Mouse (Mus musculus): ENCODE results near the gene Cd164.
A peak's percentile ranks its signal among the peaks of the same experiment; 100 is the strongest.

The Cd164 gene

DNA sequence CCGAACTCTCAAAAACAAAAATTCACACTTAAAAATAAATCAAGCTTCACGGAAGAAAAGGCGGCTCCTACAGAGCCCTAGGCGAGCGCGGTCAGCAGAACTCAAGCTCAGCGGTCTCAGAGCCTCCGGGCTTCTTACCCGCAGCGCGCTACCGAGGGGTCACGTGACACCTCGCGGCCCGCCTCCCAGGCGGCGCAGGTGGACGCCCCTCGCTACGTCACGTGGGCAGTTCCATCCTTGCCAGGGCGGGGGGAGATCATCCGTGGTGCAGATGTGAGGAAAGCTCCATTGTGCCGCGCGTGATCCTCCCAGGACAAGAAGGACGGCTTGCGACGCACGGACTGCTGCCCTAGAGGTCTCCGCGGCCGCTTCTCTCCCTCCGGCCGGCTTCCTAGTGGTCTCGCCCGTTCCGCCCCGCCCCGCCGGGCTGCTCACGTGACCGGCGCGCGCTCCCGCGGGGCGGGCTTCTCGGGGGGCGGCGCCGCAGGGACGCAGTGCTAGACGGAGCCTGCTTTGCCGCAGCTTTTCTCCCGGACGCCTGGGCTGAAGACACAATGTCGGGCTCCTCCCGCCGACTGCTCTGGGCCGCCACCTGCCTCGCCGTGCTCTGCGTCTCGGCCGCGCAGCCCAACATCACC, at the start of gene Cd164:
Gene Cd164, plus strand, starts transcription at position 434 of the 638 bp plus-strand sequence.
- DNase-seq: peak; percentile 94

DNA sequence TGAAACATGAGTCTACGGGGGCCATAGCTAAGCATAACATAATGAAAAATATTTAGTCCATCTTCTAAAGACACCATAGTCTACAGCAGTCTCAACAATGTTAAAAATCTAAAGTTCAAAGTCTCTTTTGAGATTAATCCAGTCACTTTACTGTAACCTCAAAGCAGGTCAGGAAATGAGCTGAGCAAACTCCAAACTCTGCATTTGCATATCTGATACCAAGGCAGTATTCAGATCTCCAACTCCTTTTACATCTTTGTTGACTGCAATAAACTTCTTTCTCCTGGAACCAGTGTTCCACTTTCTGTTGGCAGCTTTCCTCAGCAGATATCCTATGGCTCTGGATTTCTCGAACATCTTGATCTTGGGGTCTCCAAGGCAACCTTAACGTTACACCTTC, 48.5 kb upstream of the Cd164 start:
- no peak for DNase-seq

DNA sequence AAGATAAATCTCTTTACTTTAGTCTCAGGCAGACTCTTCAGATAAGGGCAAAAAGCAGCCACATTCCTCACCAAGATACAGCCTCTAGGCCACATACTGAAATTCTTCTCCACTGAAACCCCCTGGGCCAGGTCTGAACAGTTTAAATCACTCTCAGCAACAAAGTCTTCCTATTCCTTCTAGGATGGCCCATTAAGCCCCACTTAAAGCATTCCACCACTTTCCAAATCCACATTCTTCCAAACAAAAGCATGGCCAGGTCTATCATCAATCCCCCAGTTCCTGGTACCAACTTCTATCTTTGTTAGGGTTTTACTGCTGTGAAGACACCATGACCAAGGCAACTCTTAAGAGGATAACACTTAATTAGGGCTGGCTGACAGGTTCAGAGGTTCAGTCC, 46.7 kb upstream of the Cd164 start:
- no peak for DNase-seq

DNA sequence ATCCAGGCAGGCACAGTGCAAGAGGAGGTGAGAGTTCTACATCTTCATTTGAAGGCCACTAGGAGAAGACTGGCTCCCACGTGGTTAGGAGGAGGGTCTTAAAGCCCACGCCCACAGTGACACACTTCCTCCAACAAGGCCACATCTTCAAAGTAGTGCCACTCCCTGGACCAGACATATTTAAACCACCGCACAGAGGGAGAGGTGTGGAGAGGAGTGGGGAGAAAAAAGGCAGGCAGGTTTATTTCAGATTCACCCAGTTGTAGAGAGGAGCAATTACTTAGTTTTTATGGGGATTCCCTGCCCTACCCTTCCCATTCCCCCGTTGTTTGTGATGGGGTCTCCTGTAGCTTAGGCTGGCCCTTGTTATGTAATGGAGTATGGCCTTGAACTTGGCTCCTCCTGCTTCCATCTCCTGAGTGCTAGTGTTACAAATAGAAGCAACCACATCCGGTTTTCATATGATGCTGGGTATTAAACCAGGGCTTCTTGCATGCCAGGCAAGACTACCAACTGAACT, 46.2 kb upstream of the Cd164 start:
- DNase-seq: no peak

DNA sequence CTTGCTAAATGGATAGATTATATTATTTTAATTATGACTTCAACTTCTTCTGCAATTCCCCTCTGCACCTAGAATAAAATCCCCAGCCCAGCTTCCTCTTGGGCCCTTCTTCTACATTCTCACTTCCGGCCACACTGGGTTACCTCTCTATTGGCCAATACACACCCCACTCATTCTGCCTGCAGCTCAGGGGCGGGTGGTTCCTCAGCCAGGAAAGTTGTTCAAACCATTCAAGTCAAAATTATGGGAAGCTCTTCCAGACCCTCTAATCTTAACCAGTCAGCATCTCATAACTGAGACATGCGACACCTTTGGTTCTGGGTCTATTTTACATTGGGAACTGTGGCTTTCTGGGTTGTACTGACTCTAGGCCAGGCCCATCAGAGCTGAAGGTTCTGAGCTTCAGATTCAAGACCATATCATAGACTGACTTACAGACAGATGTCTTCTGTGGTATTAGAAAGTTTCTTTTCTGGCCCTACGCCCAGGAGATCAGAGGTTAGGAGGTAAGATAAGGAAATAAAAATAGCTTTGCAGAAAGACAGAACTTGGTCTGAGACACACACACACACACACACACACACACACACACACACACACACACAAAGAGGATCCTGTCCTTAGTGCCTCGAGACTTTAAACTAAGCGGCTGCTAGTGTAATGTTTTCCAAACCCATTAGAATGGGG, 45.3 kb upstream of the Cd164 start:
- no peak for DNase-seq

DNA sequence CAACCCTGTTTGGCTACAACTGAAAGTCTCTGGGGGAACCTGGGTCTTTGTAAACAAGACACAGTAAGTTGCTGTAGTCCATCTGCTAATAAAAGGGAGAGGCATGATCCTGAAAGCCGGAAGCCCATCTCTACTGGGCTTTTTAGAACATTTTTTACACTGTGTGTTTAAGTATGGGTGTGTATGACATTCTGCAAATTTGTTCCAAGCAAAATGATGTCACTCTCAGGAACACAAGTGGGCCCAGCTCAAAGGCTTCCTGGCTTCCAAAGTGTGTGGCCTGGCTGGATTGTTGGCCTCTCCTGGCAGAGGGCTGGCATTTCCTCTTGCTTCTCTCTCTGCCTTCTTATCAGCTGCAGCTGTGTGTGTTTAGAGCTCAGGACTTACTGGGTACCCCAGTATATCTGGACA, 44.2 kb upstream of the Cd164 start:
- no peak for DNase-seq

DNA sequence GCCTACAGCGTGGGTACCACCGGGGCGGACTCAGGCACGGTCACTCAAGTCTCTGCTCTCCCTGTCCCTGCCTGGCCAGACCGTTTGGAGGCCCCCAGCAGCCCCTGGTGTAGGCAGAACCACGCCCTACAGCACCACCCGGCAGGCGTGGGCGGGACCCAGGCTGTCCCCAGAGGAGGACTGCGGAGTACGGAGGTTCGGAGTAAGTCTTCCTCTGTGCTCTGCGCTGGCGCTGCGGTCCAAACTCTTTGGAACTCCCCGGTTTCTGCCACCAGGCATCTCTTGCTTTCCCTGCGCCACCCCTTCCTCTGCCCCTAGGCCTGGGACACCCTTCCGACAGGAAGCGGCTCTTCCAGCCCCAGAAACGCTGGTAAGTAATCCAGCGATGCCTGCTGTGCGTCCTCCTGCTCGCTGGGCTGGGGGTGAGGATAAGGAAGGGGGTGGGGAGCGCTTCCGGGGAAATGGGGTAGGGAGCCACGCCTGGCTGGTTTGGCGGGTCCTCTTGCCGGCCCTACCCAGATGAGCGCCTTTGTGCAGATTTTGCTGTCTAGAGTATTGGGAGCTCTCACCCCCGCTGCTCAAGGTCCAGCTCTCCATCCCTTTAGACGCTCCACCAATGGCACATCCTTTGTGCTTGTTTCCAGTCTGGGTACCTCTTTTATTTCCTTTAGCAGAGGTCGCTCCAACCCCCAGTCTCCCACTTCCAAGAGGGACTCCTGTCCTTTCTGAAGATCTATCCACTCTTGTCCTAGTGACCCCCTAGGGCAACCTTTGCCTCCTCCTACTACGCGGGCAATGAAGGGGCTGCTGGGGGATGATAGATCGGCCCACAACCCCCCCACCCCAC, 42.8 kb upstream of the Cd164 start, which contains the start of gene Mical1:
Gene Mical1, plus strand, starts transcription at position 144 of the 847 bp plus-strand sequence.
- DNase-seq: no peak

DNA sequence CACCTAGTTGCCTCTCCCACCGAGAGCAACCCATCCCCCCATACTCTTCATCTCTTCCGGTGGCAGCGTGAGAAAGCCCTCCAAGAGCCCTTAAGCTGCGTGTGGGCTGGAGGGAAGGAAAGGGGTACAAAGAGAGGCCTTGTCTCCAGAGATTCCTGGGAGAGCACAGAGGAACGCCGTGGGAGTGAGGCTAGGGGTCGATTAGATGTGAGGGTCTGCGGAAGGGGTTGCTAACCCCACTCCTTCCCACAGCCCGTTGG, 42.3 kb upstream of the Cd164 start:
- no peak for DNase-seq

DNA sequence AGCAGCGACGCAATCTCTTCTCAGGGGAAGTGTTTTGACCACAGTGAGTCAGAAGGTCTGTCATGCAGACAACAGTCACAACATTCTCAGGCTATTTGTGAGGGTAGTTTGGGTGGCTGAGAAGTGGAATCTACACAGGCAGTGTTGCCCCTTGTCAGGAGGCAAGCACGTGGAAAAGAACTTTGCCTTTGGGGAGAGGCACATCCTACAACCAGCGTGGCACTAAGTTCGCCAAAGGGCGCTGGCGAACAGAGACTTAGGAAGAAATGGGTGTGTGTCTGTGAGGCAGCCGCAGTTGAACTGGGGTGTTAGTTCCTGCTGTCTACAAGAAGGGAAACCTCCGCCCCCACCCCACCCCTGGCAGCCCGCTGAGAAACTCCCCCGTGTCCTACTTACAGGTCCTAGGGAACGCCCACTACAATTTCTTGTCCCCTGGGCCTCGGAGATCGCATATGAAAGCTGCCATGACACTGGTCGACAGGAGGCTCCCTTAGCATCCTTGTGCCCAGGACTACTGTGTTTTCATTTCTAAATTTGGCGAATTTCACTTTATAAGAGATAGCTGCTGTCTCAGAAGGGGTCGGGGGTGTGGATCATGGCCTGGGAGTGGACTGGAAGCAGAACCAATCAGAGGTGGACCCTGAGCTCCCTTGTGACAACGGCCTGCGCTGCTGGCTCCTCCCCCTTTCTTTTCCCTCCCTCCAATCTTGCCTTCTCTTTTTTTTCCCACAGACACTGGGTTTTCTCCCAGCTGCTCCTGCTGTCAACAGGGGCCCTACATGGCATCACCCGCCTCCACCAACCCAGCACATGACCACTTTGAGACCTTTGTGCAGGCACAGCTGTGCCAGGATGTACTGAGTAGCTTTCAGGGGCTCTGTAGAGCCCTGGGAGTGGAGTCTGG, 41.7 kb upstream of the Cd164 start:
- DNase-seq: peak; percentile 36

DNA sequence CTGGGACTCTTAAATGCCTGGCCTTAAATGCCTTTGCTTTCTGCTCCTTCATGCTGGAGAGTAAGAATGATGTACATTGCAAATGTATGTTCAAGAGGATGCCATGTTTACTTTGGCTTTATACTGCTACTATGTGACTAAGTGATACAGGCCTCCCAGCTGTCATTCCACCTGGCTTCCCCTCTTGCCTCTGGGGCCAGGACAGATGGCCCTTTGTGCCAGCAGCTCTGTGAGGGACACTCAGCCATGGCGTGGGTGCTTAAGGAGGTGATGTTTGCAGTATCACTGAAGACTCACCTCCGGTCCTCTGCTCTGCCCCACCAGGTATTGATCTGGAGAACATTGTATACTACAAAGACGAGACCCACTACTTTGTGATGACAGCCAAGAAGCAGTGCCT, 39.3 kb upstream of the Cd164 start:
- DNase-seq: no peak

DNA sequence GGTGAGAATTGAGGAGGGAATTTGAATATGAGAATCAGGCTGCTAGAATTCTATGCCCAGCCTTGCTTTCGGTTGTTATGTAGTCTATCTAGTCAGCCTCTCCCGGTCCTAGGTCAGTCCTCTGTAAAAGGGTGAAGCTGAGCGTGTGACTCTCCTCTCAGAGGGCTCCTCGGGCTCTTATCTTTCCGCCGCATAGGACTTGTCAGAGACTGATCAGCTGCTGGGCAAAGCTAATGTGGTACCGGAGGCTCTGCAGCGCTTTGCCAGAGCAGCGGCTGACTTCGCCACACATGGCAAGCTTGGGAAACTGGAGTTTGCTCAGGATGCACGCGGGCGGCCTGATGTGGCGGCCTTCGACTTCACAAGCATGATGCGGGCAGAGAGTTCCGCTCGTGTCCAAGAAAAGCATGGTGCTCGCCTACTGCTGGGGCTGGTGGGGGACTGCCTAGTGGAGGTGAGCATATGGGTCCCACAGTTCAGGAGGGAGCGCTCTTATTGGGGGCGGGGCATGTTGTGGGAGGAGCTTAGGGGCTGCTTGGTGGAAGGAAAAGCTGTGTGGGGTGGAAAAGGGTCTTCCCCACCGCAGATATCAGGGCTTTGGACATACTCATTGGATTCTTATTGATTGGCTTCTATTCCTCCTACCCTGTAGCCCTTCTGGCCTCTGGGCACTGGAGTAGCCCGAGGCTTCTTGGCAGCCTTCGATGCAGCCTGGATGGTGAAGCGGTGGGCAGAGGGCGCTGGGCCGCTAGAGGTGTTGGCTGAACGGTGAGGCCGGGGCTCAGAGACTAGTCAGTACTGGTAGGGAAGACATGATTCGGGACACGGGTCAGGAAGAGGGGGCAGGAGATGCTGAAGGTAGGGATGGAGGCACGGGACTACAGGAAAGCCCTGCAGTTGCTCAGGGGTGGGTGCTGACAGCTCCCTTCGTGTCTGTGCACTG, 38.0 kb upstream of the Cd164 start:
- DNase-seq: no peak

DNA sequence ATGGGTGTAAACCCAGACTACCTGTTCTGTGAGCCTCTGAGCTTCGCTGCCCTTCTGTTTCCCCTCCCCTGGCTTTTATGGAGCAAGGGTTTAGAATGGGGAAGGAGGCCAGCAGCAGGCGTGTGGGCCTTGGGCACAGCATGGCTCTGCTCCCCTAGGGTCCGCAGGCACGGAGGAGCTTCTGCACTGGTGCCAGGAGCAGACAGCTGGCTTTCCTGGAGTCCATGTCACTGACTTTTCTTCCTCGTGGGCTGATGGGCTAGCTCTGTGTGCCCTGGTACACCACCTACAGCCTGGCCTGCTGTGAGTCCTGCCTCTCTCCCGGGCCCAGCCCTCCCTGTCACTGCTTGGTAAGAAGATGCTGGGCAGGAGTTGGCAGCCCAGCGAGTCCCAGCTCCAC, 36.8 kb upstream of the Cd164 start:
- DNase-seq: peak; percentile 47

DNA sequence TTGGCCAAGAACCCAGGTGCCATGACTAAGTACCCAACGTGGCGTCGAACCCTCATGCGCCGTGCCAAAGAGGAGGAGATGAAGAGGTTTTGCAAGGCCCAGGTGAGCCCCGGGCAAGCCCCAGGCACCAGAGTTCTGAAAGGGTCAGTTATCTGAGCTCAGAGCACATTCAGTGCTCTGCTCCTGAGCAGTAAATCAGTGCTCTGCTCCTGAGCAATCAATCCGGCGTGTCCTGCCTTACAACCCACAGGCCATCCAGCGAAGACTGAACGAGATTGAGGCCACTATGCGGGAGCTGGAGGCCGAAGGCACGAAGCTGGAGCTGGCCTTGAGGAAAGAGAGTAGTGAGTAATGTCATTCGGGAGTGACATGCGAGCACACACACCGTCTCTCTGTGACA, 33.4 kb upstream of the Cd164 start:
- no peak for DNase-seq

DNA sequence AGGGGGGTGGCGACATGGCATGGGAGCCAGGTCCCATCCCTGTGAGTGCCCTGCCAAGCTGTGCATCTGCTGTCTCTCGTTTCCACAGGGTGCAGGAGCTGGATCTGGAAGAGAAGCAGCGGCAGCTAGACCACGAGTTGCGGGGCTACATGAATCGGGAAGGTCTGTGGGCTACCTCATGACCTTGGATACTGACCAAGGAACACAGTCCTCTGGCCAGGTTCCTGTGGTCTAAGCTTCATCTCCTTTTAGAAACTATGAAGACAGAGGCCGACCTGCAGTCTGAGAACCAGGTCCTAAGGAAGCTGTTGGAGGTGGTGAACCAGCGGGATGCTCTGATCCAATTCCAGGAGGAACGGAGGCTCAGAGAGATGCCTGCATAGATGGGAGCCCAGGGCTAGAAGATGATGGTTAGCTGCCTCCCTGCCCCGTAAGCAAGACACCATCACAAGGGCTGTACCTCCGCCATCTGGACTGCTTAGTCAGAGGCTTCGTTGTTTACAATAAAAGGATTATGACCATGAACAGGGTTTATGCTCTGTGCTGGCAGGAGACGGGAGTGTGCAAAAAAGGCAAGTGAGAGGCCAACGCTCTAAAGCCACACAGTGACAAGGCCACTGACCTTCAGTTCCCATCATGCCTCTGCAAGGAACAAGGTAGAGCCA, 32.6 kb upstream of the Cd164 start:
- no peak for DNase-seq

DNA sequence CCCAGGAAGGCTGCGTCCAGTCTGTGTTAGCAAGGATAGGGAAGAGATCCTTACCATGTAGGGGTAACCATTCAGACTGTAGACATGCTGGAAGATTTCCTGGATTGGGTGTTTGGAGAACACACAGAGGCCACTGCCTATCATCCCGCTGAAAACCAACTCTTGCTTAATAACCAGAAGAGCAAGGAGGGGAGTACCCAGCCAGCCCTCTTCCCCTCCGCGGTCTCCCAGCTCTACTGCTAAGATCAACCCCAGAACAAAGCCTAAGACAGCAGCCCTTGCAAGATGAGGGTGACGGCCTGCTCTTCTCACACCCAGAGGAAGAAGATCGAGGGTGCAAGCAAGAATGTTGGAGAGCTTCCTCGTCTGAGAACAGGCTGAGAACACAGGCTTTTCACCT, 30.3 kb upstream of the Cd164 start:
- no peak for DNase-seq

DNA sequence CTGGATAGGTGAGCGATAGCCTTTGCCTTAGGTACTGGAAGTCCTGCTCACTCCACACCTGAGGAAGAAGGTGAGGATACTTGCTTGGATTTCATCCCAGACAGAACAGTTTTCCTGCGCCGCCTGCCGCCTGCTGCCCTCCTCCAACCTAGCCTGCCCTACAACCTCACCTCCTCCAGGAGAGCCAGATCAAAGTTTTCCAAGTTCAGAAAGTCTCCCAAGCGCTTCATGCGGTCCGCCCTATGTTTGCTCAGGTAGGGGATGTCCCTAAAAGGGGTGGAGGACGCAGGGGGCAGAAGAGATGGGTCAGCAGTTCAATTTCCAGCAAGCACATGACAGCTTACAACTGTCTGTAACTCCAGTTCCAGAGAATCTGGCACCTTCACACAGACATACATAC, 29.9 kb upstream of the Cd164 start:
- DNase-seq: no peak

DNA sequence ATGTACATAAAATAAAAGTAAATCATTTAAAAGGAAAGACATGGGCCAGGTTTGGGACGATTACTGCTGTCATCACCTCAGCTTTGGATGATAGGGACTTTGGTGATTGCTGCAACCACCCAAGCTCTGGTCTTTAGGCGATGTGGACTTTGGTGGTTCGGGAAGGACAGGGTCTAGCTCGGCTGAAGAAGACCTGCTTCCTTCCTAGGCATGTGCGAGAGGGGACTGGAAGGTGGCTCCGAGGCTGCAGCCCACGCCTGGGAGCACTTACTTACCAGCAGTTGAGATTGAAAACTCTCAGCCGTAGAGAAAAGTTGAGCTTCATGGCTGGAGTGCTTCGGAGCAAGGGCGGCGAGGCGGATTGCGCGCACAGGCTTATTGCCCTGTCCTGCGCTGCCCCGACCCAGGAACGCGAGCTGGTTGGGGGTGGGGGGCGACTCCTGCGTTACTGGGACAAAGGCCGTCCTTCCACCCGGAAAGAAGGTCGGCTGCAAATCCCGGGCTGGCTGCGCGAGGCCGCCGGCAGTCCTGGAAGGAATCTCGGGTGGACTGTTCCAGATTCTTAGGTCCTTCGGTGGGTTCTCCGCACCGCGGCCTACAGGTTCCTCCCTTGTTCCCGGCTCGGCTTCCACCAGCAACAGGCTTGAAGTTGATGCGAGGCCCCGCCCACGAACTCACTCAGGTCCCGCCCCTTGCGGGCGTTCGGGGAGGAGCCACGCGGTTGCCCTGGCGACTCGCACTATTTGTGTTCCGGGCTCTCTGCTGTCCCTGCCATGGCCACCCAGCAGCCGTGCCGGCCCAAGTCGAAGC, 29.3 kb upstream of the Cd164 start, which contains the start of the genes Smpd2 and Ppil6:
Gene Smpd2, minus strand, starts transcription at position 662 of the 810 bp plus-strand sequence.
Gene Ppil6, plus strand, starts transcription at position 732 of the 810 bp plus-strand sequence.
- DNase-seq: peak; percentile 93

DNA sequence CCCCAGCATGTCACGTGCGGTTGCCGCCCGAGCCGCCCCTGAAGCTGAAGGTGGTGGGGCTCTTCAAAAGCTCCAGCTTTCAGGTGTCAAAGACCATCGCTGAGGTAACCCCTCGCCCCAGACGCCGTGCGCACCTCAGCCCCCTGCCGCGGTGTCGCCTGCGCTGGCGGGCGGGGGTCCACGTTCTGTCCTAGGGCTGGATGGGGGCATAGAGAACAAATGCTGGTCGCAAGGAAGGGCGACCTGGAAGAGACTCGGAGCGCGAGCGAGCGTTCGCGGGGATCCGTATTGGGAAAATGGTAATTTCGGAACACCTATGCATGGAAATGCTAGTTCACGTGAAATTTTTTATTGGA, 28.7 kb upstream of the Cd164 start:
- DNase-seq: no peak

DNA sequence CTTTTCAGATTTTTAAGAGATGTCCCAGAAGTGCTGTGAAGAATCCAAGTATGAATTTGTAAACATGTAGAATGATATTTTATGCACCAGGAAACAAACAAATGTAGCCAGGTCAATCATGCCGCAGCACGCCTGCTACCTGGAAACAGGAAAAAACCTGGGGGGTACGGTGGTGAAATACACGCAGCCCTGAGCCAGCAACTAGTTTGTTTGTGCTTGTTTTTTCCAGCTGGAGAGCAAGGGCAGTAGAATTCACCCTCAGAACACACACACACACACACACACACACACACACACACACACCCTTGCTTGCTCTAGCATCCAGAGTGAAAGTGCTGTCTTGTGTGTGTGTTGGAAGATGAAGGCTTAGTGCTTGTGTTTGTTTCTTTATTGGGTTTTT, 28.1 kb upstream of the Cd164 start:
- DNase-seq: no peak

DNA sequence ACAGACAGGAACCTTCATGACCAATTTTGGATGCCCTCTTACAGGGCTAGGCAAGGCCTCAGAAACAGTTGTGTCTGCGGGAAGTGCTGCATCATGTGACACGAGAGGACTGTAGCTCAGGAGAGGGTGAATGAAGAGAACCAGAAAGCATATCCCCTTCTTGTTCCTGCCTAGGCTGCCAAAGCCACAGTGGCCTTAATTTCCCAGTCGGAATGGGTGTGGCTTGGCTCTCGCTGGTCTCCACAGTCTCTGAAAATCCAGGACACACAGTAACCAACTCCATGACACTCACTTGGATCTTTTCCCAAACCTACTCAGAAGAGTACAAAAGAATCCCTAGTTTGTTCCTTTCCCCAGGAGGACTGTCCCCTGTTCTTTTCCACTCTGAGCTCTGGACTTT, 18.3 kb upstream of the Cd164 start:
- no peak for DNase-seq
